Mouse (Mus musculus): ENCODE results near the gene Scaf1.

Gene Scaf1

GRCm38 (mm10) chr7:44985595-44986191, 30.5 kb downstream of the Scaf1 start:
- no peak for DNase-seq (ENCODE audit: low spot score in 2 of 2)

GRCm38 (mm10) chr7:44984833-44985164, 31.4 kb downstream of the Scaf1 start:
- no peak for DNase-seq (ENCODE audit: low spot score in 2 of 2)

- DNase-seq (ENCODE audit: low spot score in 2 of 2): no peak
Observed at GRCm38 (mm10) chr7:44983944-44984832, 32.0 kb downstream of the Scaf1 start.

GRCm38 (mm10) chr7:44983085-44983484, 33.1 kb downstream of the Scaf1 start:
- DNase-seq (ENCODE audit: low spot score in 2 of 2): peak; percentile 76 to 78

- DNase-seq (ENCODE audit: low spot score in 2 of 2): no peak
Observed at GRCm38 (mm10) chr7:44981539-44981938, 34.6 kb downstream of the Scaf1 start.

GRCm38 (mm10) chr7:44978300-44978699, 37.9 kb downstream of the Scaf1 start:
- no peak for DNase-seq (ENCODE audit: low spot score in 2 of 2)

- DNase-seq (ENCODE audit: low spot score in 2 of 2): no peak
Observed at GRCm38 (mm10) chr7:44975117-44975419, 41.1 kb downstream of the Scaf1 start.

GRCm38 (mm10) chr7:44974383-44975116, 41.6 kb downstream of the Scaf1 start, which contains the start of gene Cpt1c:
TSS of gene Cpt1c (minus strand) at chr7:44974851.
- peak; percentile 74 to 78 for DNase-seq (ENCODE audit: low spot score in 2 of 2)

- DNase-seq (ENCODE audit: low spot score in 2 of 2): no peak
Observed at GRCm38 (mm10) chr7:44973415-44974130, 42.6 kb downstream of the Scaf1 start.

GRCm38 (mm10) chr7:44971142-44971541, 45.0 kb downstream of the Scaf1 start:
- no peak for DNase-seq (ENCODE audit: low spot score in 2 of 2)

GRCm38 (mm10) chr7:44970231-44970691, 45.9 kb downstream of the Scaf1 start:
- peak; percentile 52 to 67 for DNase-seq (ENCODE audit: low spot score in 2 of 2)

- no peak for DNase-seq (ENCODE audit: low spot score in 2 of 2)
Observed at GRCm38 (mm10) chr7:44966638-44967037, 49.5 kb downstream of the Scaf1 start.

GRCm38 (mm10) chr7:44965975-44966374, 50.2 kb downstream of the Scaf1 start:
- no peak for DNase-seq (ENCODE audit: low spot score in 2 of 2)

GRCm38 (mm10) chr7:44964990-44965389, 51.2 kb downstream of the Scaf1 start:
- no peak for DNase-seq (ENCODE audit: low spot score in 2 of 2)

- DNase-seq (ENCODE audit: low spot score in 2 of 2): no peak
Observed at GRCm38 (mm10) chr7:44962831-44963230, 53.3 kb downstream of the Scaf1 start.

GRCm38 (mm10) chr7:44962337-44962736, 53.8 kb downstream of the Scaf1 start:
- no peak for DNase-seq (ENCODE audit: low spot score in 2 of 2)

GRCm38 (mm10) chr7:44960512-44960910, 55.7 kb downstream of the Scaf1 start:
- DNase-seq (ENCODE audit: low spot score in 2 of 2): no peak

- DNase-seq (ENCODE audit: low spot score in 2 of 2): no peak
Observed at GRCm38 (mm10) chr7:44959874-44960511, 56.2 kb downstream of the Scaf1 start.

GRCm38 (mm10) chr7:44959281-44959680, 56.9 kb downstream of the Scaf1 start:
- DNase-seq (ENCODE audit: low spot score in 2 of 2): no peak

- DNase-seq (ENCODE audit: low spot score in 2 of 2): no peak
Observed at GRCm38 (mm10) chr7:44958208-44958607, 58.0 kb downstream of the Scaf1 start.

GRCm38 (mm10) chr7:44957183-44957835, 58.9 kb downstream of the Scaf1 start:
- DNase-seq (ENCODE audit: low spot score in 2 of 2): no peak
